Mouse (Mus musculus) spleen, embryonic (tissue): ENCODE data around the gene Vamp2.

Experiments used
- CTCF ChIA-PET: fragments of 350-600 bp; sonication (Branson Sonifier 250); formaldehyde crosslinking; loops from one replicate; lab custom pipeline; 2022; lab: Charles Lee

Gene Vamp2

DNA sequence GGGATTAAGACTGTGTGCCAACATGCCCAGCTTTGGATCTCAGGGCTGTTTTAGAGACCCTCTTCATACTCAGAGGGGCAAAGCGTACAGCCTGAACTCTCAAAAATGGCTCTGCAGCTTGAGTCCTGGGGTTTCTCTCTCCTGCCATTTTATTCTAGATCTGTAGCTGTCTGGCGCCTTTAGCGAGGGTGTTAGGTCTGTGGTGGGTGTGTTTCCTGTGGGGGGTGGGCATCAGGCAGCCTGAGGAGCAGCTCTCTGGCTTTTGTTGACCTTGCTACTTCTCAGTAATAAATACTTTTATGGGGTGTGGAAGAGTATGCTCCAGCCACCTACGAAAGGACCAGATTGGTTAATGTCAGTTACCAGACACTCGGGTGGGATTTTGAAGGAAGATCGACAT lies 10.2 kb upstream of the Vamp2 start:
- CTCF ChIA-PET = interaction anchor here (0.8 kb wide), 1 partner anchor 10 kb away, joined by 3 read pairs; no protein-coding TSS in a partner anchor

DNA sequence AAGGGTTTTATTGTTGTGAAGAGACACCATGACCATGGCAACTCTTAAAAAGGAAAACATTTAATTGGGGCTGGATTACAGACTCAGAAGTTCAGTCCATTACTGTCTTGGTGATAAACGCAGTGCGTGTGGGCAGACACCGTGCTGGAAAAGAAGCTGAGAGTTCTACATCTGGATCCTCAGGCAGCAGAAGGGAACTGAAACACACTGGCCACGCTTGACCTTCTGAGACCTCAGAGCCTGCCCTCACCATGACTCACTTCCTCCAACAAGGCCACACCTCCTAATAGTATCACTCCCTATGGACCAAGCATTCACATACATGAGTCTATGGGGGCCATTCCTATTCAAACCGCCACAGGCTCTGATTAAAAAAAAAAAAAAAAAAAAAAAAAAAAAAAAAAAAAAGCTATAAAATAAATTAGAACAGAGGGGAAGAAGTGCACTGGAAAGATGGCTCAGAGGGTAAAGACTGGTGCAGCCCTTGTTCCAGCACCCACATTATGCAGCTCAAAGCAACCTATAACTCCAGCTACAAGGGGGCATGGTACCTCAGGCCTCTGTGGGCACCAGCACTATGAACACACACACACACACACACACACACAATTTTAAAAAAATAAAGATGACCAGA lies 9.4 kb upstream of the Vamp2 start:
- CTCF ChIA-PET = interaction anchor here (0.6 to 1.9 kb wide), 3 partner anchors 9 to 228 kb away, joined by 3 to 8 read pairs (median 4); partner anchors contain the start of gene Vamp2

DNA sequence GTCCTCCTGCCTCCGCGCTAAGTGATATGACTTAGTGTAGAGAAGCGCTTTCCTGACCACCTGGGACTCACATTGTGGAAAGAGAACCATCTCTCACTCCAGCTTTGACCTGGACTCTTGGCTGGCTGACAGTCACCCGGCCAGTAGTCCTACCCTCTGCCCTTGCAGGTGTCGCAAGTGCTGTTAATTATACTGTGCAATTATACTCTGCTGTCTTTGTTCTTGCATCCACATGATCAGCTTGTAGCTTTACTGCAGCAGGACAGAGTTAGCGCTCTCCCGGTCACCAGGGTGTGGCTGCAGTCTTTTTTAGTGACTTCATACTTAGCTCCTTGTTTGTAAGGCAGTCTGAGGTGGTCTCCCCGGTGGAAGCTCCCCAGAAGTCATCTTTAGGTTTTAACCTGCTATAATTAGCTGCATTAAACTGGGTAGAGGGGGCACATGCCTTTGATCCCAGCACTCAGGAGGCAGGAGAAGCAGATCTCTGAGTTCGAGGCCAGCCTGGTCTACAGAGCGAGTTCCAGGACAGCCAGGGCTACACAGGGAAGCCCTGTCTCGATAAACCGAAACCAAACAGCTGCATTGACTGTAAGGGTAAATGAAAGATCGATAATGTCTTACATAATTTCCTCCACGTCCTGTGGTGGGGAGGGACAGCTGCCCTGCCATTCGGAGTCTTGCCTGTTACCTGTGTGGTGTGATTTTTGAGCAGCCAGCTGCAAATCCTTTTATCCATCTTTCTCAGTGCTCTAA lies 8.0 kb upstream of the Vamp2 start:
- CTCF ChIA-PET = interaction anchor here (1.0 to 1.9 kb wide), 2 partner anchors 8 to 12 kb away, joined by 3 to 8 read pairs; partner anchors contain the start of gene Vamp2

DNA sequence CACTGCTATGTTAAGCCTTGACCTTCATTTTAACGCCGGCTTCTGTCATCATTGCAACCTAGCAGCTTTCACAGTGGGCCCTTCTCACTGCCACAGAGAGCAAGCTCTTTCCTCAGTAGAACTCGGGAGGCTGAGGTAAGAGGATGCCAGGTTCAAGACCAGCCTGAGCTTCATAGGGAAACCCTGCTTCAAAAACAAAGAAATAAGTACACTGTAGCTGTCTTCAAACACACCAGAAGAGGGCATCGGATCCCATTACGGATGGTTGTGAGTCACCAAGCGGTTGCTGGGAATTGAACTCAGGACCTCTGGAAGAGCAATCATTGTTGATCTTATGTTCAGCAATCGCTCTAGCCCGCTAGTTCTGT lies 7.5 kb upstream of the Vamp2 start:
- CTCF ChIA-PET = interaction anchor here (0.7 kb wide), 1 partner anchor 31 kb away, joined by 6 read pairs; no protein-coding TSS in a partner anchor

DNA sequence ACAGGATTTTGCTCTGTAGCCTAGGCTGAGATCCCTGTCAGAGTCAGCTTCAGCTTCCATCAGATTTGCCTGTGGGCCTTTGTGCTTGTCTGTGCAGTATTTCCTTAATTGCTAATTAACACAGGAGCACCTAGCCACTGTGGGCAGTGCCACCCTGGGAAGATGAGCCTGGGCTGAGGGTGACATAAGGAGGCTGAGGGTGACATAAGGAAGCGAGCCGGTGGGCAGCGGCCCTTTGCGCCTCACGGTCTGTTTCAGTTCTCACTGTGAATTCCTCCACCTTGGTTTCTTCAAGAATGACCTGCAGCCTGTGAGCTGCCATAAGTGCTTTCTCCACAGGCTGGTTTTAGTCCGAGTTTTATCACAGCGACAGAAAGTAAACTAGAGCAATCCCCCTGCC lies 6.7 kb upstream of the Vamp2 start:
- CTCF ChIA-PET = interaction anchor here (0.7 kb wide), 1 partner anchor 30 kb away, joined by 6 read pairs; no protein-coding TSS in a partner anchor

DNA sequence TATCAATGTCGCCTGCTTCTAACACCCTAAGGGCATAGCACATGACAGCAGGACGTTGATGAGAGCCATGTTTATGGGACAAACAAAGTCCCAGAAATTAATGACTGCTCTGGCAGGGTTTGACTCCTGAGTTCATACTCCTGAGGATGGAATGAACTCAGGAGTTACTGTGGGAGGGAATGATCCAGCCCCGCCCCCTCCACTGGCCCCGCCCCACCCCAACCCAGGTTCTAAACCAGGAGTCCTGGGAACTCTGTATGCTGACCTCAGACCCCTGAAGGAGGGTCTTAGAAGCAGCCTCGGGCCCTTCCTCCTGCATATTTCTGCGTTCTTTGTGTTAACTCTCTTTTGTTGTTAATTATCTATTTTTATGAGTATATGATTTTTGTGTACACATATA lies 2.7 kb upstream of the Vamp2 start:
- CTCF ChIA-PET = no interaction called here

DNA sequence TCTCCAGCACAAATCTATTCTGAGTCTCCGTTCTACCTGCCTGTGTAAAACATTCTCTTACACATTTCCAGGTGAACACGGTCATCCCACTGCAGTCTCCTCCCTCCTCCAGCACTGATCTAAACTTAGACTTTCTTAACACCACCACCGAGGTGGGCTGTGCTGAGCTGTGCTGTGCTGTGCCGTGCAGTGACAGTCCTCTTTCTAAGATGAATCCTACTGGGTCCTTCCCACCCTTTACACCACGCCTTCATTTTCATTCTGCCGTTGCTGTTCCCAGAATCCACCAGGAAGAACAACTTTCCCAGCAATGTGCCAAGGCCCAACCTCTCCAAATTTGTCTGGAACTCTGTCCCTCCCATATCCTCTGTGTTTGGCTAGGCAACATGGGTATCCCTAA lies 1.9 kb upstream of the Vamp2 start:
- CTCF ChIA-PET = no interaction called here

DNA sequence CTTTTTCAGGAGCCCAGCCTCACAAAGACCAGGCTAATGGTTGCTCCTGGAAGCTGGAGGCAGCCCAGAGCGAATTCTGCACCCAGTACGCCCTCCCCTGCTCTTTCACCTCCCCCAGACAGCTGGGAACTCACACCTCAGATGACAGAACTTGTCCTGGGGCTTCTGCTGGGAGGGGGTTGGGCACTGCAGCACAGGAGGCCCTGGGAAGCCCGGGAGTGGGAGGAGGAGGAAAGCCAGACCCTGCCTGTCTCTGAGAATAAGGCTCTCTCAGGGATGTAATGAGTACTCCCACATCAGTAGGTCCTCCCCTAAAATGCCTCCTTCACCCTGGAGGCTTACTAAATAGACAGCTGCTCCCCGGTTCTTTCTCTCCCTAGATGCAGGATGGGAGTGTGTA lies 1.2 kb upstream of the Vamp2 start:
- CTCF ChIA-PET = interaction anchor here (1.5 kb wide), 1 partner anchor 8 kb away, joined by 8 read pairs; no protein-coding TSS in a partner anchor

DNA sequence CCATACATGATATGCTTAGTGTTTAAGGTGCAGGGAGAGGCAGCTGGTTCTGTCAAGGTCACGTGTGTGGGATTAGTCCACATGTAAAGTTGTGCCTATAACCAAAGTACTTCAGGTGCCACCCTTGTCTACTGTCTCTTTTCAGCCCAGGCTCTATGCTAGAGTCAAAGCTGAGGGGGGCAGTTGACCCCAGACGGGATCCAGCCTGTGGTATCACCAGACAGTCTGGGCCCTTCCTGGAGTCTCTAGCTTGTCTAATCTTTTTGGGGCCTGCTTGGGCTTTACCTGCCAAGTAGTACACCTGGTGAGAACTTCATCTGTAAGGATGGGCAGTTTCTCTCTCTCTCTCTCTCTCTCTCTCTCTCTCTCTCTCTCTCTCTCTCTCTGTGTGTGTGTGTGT lies 693 bp upstream of the Vamp2 start:
- CTCF ChIA-PET = interaction anchor here (0.7 to 1.5 kb wide), 2 partner anchors 8 to 17 kb away, joined by 3 to 8 read pairs; partner anchors contain the start of gene Tmem107

DNA sequence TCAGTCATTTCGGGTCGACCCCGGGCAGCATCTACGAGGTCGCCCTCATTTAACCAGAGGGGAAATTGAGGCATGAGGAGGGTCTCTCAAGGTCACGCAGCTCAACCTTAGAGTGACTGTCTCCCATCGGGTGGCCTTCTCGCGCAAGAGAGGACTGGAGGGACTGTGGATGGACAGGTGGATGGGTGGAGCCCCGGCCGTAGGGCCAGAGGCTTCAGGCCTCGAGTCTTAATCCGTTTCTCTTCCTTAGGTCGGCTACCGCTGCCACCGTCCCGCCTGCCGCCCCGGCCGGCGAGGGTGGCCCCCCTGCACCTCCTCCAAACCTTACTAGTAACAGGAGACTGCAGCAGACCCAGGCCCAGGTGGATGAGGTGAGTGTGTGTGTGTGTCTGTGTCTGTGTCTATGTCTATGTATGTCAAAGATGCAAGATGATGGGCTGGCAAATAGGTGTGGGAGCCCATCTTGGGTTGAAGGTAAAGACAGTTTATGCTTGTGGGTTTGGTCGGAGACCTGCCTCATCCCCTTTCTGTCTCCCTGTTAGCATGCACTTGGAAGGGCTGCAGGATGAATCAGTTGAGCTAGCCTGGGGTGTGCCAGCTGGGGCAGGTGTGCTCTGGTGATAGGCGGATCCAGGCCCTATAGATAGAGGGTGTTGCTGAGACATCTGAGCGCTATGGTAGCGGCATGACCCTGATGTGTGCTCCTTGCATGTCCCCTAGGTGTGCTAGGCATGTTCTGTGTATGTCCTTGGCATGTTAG lies 746 bp downstream of the Vamp2 start:
- CTCF ChIA-PET = interaction anchor here (0.9 to 1.5 kb wide), 2 partner anchors 10 to 17 kb away, joined by 4 to 8 read pairs; no protein-coding TSS in a partner anchor

DNA sequence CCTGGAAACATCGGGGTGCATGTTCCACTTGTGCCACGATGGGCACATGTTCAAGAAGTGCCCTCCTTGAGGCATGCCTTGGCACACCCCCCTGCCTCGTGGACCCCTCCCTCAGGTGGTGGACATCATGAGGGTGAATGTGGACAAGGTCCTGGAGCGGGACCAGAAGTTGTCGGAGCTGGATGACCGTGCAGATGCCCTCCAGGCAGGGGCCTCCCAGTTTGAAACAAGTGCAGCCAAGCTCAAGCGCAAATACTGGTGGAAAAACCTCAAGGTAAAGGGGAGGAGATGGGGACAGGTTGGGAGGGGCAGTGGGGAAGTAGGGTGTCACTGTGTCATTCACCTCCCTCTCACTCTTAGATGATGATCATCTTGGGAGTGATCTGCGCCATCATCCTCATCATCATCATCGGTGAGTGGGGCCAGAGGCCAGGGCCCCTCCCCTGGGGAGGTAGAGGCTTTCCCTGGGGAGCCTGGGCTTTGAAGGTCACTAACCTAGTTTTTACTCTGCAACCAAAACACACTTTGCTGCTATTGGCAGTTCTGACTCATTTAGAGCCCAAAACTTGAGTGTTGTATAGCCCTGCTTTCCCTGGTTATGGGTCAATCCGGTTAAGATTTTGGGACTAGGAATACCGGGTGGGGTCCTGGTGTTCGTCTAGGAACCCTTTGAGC lies 1.5 kb downstream of the Vamp2 start:
- CTCF ChIA-PET = interaction anchor here (0.9 kb wide), 1 partner anchor 18 kb away, joined by 4 read pairs; no protein-coding TSS in a partner anchor

DNA sequence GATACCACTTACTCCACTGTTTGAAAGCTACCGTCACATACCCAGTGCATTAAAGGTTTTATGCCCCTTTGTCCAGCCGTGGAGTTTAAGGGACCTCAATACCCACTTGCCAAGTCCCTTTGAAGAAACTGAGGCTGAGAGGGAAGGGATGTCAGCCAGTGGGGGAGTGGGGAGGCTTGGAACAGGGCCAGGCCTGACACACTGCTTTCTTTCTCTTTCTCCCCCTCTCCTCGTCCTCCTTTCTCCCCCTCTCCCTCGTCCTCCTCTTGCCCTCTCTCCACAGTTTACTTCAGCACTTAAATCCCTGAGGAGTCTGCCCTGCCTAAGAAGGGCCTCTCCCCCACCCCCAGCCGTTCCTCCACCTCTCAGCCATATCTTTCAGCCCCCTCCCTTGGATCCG lies 2.1 kb downstream of the Vamp2 start:
- CTCF ChIA-PET = interaction anchor here (0.6 kb wide), 1 partner anchor 32 kb away, joined by 3 read pairs; the partner anchor contains the start of gene 9130213A22Rik

DNA sequence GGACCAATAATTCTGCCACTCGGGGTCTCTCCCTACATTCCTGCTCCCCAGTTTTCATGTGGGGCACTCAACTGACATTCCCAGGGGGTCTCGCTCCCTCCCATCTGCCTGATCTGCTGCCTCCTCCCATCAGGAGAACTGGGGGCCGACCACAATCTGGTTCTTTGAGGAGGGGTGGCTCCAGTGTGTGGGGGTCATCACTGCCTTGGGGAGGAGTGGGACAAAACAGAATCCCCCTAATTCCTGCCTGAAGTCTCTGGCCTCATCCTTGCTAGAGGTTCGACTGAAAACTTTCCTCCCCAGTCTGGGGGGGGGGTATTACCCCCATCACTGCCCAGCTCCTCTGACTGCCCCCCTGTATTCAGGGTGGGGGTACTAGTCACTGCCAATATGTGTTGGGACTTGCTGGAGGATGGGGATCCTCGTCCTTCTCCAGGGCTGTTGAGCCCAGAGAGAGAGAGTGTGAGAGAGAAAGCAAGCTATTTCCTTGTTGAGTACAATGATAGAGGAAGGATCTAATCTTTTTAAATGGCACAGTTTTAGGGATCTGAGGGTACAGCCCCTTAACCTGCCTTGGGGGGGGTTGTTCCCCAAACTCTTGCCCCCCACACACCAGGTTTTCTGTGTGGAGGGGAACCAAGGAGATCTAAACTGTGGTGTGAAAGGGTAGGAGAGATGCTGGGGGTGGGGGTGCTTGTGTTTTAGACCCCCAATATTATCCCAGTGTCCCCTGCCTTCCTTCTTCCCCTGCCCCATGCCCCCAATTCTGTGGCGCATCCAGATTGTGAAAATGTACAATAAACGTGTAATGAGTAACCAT lies 3.5 kb downstream of the Vamp2 start:
- CTCF ChIA-PET = interaction anchor here (0.7 to 3.1 kb wide), 5 partner anchors 12 to 31 kb away, joined by 3 to 28 read pairs (median 4); partner anchors contain the start of gene 9130213A22Rik

DNA sequence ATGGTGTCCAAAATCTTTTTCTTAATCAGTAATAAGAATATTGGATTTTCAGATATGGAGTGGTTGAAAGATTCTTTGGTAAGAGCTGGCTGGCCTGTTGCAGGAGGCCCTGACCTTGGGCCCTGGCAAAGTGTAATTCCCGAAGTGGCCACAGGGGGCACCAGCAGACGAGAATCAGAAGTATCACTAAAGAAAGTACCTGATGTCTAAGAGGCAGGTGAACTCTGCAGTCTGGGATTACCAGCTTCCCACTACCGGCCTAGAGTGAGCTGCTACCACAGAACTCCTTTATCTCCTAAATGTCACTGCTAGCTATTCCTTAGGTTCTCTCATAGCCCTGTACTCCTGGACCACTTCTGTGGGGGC lies 4.1 kb downstream of the Vamp2 start:
- CTCF ChIA-PET = interaction anchor here (0.6 to 3.1 kb wide), 6 partner anchors 12 to 30 kb away, joined by 3 to 28 read pairs (median 4); partner anchors contain the start of genes 9130213A22Rik and Hes7

DNA sequence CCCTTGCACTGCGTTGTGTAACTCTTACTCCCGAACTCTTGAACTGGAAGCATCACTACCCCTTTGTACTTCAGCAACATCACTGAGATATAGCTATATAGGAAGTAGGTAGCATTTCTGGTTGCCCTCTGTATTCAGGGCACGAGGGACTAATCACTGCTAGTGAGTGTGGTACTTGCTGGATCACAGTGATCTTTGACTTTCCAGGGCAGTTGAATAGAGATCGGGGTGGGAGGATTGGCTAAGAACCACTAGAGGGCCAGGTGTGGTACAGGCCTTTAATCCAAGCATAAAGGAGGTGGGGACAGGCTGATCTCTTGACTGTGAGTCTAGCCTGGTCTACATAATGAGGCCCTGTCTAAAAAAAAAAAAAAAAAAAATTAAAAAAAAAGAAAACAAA lies 4.6 kb downstream of the Vamp2 start:
- CTCF ChIA-PET = interaction anchor here (0.6 to 3.1 kb wide), 7 partner anchors 9 to 49 kb away, joined by 3 to 28 read pairs (median 7); partner anchors contain the start of genes 9130213A22Rik and Hes7

DNA sequence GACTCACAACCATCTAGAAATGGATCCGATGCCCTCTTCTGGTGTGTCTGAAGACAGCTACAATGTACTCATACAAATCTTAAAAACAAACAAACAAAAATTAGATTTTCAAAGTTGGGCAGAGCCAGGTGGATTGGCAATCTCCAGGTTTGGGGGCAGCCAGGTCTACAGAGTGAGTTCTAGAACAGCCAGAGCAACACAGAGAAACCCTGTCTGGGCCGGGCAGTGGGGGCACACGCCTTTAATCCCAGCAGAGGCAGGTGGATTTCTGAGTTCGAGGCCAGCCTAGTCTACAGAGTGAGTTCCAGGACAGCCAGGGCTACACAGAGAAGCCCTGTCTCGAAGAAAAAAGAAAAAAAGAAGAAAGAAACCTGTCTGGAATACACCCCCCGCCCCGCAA lies 5.6 kb downstream of the Vamp2 start:
- CTCF ChIA-PET = interaction anchor here (0.7 to 3.1 kb wide), 4 partner anchors 8 to 33 kb away, joined by 4 to 28 read pairs (median 6); partner anchors contain the start of gene 9130213A22Rik

DNA sequence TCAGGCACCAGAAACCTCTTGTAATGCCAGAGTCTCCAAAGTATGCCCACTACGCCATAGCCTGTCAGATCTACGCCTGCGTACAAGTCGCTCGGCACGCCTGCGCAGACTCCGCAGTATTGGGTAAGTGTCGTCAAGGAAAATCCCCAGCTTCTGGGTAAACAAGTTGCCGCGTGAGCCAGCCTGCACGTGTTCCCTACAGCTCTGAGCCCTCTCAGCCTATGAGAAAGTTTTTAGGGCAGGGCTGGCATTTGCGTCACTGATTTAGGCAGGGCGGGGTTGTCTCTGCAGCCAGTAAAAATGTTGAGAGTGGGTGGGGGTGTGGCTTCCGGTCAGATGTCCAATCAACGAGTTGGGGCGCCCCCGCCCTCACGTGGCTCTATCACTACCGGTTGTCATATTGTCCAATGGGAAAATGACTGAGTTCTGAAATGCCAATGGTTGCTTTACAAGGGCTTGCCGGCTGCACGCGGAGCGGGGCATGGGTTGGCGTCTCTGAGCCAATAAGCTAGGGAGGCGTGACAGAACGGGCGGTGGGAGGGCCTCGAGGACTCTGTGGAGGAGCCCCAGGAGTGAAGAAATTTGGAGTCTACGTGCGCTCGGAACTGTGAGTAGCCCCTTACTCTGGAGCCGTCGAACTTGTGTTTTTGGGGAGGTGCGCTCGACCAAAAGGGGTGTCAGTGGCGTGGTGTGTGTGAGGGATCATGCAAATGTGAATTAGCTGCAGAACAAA lies 6.6 kb downstream of the Vamp2 start, which contains the start of gene Per1:
Per1 (plus strand) TSS at position 521 of the 733 bp plus-strand sequence.
- CTCF ChIA-PET = interaction anchor here (1.2 to 3.1 kb wide), 2 partner anchors 15 to 28 kb away, joined by 4 to 28 read pairs; partner anchors contain the start of gene 9130213A22Rik

DNA sequence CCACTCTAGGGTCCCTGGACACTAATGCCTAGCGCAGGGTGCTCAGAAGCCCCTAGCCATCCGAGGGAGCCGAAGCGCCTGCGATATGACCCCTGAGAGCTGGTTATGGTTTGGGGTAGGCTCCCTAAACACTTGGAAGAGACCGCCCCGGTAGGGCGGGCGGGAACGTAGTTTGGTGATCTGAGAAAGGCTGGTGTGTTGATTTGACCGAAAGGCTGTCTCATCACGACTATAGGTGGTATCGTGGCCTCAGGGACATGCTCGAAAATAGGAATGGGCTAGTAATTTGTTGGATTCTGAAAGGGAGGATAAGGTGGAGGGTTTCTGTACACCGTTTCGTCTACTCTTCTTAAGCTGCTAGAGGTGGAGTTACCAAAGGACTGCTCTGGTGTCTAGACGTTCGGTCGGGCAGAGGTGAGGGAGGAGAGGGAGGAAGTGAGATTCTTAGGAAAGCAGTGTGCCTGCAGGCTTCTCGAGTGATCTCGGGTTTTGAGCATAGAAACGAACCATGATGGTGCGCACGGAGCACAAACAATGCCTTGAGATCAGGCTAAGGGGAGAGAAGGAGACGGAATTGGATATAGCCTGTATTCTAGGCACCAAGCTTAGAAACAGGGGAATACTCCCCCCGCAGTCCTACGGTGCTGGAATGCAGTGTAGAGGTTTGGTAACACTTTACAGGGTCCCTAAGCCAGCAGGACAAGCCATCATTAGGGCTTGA lies 7.4 kb downstream of the Vamp2 start:
- CTCF ChIA-PET = no interaction called here
